Mouse (Mus musculus) olfactory bulb, adult 2 months (tissue): ENCODE data around the gene Mbnl2.

ENCODE experiments used
- CTCF ChIP-seq: fragments of 200-500 bp; IDR thresholded peaks from 2 replicates; pipeline ENCODE4 v1.5.1; 2012; ENCODE audit warnings: low read depth, mild to moderate bottlenecking, low read length, moderate library complexity; ENCODE audit not compliant: insufficient read depth
- POLR2A ChIP-seq: fragments of 200-500 bp; IDR thresholded peaks from 2 replicates; pipeline ENCODE4 v1.6.1; 2012; ENCODE audit warnings: mild to moderate bottlenecking, low read depth, low read length, moderate library complexity; ENCODE audit not compliant: insufficient read depth

GRCm38 (mm10) chr14:120454221-120454620 lies 178.8 kb downstream of the Mbnl2 start:
- TF ChIP-seq POLR2A (no peak), CTCF (no peak)
